Mouse (Mus musculus) heart, adult 18-20 months (tissue): ENCODE measurements around the gene Atrnl1. TPM values are rescaled to one million over a fixed set of nuclear protein-coding genes. Genes with fewer than 3 reads are reported as not detected.

ENCODE experiments used
- DNase-seq, 2 experiments: peaks; one replicate each; pipeline ENCODE4 v3.0.0; 2021 to 2022; ENCODE audit warnings: mixed read lengths in 1 of 2
- total RNA-seq, 2 experiments: library from RNA; stranded (reverse); gene quantifications; 2 replicates each; pipeline ENCODE4 v1.2.3; 2021

Atrnl1 gene
- total RNA-seq, 2 experiments from 2014 or later, result 12.9 to 15.9 TPM

GRCm38 (mm10) chr19:57926164-57926860 is 315.5 kb downstream of the Atrnl1 start:
- DNase-seq, result no peak

GRCm38 (mm10) chr19:57926941-57927471 is 316.2 kb downstream of the Atrnl1 start:
- DNase-seq, result no peak

GRCm38 (mm10) chr19:57927566-57928523 is 317.0 kb downstream of the Atrnl1 start:
- no peak for DNase-seq

- DNase-seq, result no peak
These were observed 320.8 kb downstream of the Atrnl1 start for GRCm38 (mm10) chr19:57931626-57932025.

GRCm38 (mm10) chr19:57936865-57937264 is 326.0 kb downstream of the Atrnl1 start:
- DNase-seq, result no peak

GRCm38 (mm10) chr19:57939166-57939565 is 328.3 kb downstream of the Atrnl1 start:
- no peak for DNase-seq

- no peak for DNase-seq
These were observed 330.7 kb downstream of the Atrnl1 start for GRCm38 (mm10) chr19:57941529-57941928.

GRCm38 (mm10) chr19:57942281-57942680 is 331.4 kb downstream of the Atrnl1 start:
- no peak for DNase-seq

GRCm38 (mm10) chr19:57943308-57943707 is 332.5 kb downstream of the Atrnl1 start:
- DNase-seq, result no peak

GRCm38 (mm10) chr19:57944680-57945079 is 333.8 kb downstream of the Atrnl1 start:
- DNase-seq, result no peak

GRCm38 (mm10) chr19:57945626-57946250 is 334.9 kb downstream of the Atrnl1 start:
- no peak for DNase-seq

- no peak for DNase-seq
These were observed 337.7 kb downstream of the Atrnl1 start for GRCm38 (mm10) chr19:57948489-57948888.

GRCm38 (mm10) chr19:57949260-57949917 is 338.6 kb downstream of the Atrnl1 start:
- no peak for DNase-seq

GRCm38 (mm10) chr19:57954131-57954530 is 343.3 kb downstream of the Atrnl1 start:
- no peak for DNase-seq

- DNase-seq, result no peak
These were observed 345.6 kb downstream of the Atrnl1 start for GRCm38 (mm10) chr19:57956459-57956858.

GRCm38 (mm10) chr19:57957363-57957762 is 346.5 kb downstream of the Atrnl1 start:
- DNase-seq, result no peak

GRCm38 (mm10) chr19:57958154-57958553 is 347.3 kb downstream of the Atrnl1 start:
- DNase-seq, result no peak

- DNase-seq, result no peak
These were observed 347.9 kb downstream of the Atrnl1 start for GRCm38 (mm10) chr19:57958726-57959125.

GRCm38 (mm10) chr19:57961321-57961720 is 350.5 kb downstream of the Atrnl1 start:
- DNase-seq, result no peak

GRCm38 (mm10) chr19:57961738-57962640 is 351.2 kb downstream of the Atrnl1 start:
- DNase-seq, result no peak

GRCm38 (mm10) chr19:57963874-57964273 is 353.0 kb downstream of the Atrnl1 start:
- no peak for DNase-seq
